Mouse (Mus musculus) left cerebral cortex, postnatal 25 days (tissue): Measurements from ENCODE around the gene Kdm4a. TPM values are rescaled to one million over a fixed set of nuclear protein-coding genes. Genes with fewer than 3 reads are reported as not detected.

ENCODE experiments used
- DNase-seq, 2 experiments: peaks; one replicate each; pipeline ENCODE4 v3.0.0; 2022; ENCODE audit warnings: low spot score in 2 of 2, mixed read lengths in 1 of 2
- intact Hi-C: fragments of 180-260 bp; cut with DNase I; formaldehyde crosslinking; loops from one replicate; pipeline ENCODE4 v1.15.1; 2025
- total RNA-seq, 2 experiments: library from RNA; stranded (reverse); gene quantifications; 2 replicates each; pipeline ENCODE4 v1.2.3; 2021

Kdm4a gene
- total RNA-seq, 2 experiments from 2014 or later, result 38.3 to 42.2 TPM

- DNase-seq, result peak in 1 of 2 experiments; percentile 80
- intact Hi-C loops, result loop anchor here (5.0 kb wide), 1 partner anchor 204 kb away; the partner anchor contains the start of gene Artn
Observed at GRCm38 (mm10) chr4:118131329-118131728, 48.5 kb downstream of the Kdm4a start.

- intact Hi-C loops, result no loop called here
- DNase-seq, result no peak
Observed at GRCm38 (mm10) chr4:118123030-118123704, 56.7 kb downstream of the Kdm4a start.

GRCm38 (mm10) chr4:118122078-118122477 is 57.8 kb downstream of the Kdm4a start:
- intact Hi-C loops, result no loop called here
- DNase-seq, result no peak

GRCm38 (mm10) chr4:118117565-118117964 is 62.3 kb downstream of the Kdm4a start:
- no peak for DNase-seq
- intact Hi-C loops, result no loop called here

- intact Hi-C loops, result no loop called here
- no peak for DNase-seq
Observed at GRCm38 (mm10) chr4:118116098-118116497, 63.7 kb downstream of the Kdm4a start.

GRCm38 (mm10) chr4:118115132-118115531 is 64.7 kb downstream of the Kdm4a start:
- no peak for DNase-seq
- intact Hi-C loops, result no loop called here

- DNase-seq, result peak in 1 of 2 experiments; percentile 49
- intact Hi-C loops, result no loop called here
Observed at GRCm38 (mm10) chr4:118112601-118113000, 67.2 kb downstream of the Kdm4a start.

GRCm38 (mm10) chr4:118109649-118110048 is 70.2 kb downstream of the Kdm4a start:
- no peak for DNase-seq
- intact Hi-C loops, result no loop called here

- intact Hi-C loops, result no loop called here
- DNase-seq, result no peak
Observed at GRCm38 (mm10) chr4:118108779-118109178, 71.1 kb downstream of the Kdm4a start.

GRCm38 (mm10) chr4:118105256-118106053 is 74.4 kb downstream of the Kdm4a start:
- DNase-seq, result no peak
- intact Hi-C loops, result no loop called here

- DNase-seq, result no peak
- intact Hi-C loops, result no loop called here
Observed at GRCm38 (mm10) chr4:118103280-118103830, 76.5 kb downstream of the Kdm4a start.

GRCm38 (mm10) chr4:118101497-118101896 is 78.3 kb downstream of the Kdm4a start:
- no peak for DNase-seq
- intact Hi-C loops, result no loop called here

GRCm38 (mm10) chr4:118099637-118100364 is 80.0 kb downstream of the Kdm4a start:
- intact Hi-C loops, result no loop called here
- no peak for DNase-seq

- no peak for DNase-seq
- intact Hi-C loops, result no loop called here
Observed at GRCm38 (mm10) chr4:118098571-118098970, 81.3 kb downstream of the Kdm4a start.

GRCm38 (mm10) chr4:118096069-118096468 is 83.8 kb downstream of the Kdm4a start:
- no peak for DNase-seq
- intact Hi-C loops, result no loop called here

GRCm38 (mm10) chr4:118092784-118093457 is 86.9 kb downstream of the Kdm4a start:
- DNase-seq, result no peak
- intact Hi-C loops, result no loop called here

GRCm38 (mm10) chr4:118090449-118090848 is 89.4 kb downstream of the Kdm4a start:
- DNase-seq, result no peak
- intact Hi-C loops, result loop anchor here (2.0 kb wide), 1 partner anchor 202 kb away; no protein-coding TSS in a partner anchor

GRCm38 (mm10) chr4:118089939-118090338 is 89.9 kb downstream of the Kdm4a start:
- intact Hi-C loops, result loop anchor here (2.0 to 10.0 kb wide), 3 partner anchors 203 to 485 kb away; no protein-coding TSS in a partner anchor
- DNase-seq, result peak in 1 of 2 experiments; percentile 46

GRCm38 (mm10) chr4:118088771-118089170 is 91.1 kb downstream of the Kdm4a start:
- intact Hi-C loops, result loop anchor here (10.0 kb wide), 2 partner anchors 384 to 486 kb away; no protein-coding TSS in a partner anchor
- DNase-seq, result no peak
